Mouse (Mus musculus) lung, embryonic 14.5 days (tissue): ENCODE data around the gene 4930519P11Rik. TPM values are rescaled to one million over a fixed set of nuclear protein-coding genes. Genes with fewer than 3 reads are reported as not detected.

Experiments used
- ATAC-seq: fragments of 200-750 bp; cut with Nextera tagmentation; 2 replicates; pipeline ENCODE4 v1.8.0; 2017; ENCODE audit warnings: mild to moderate bottlenecking, moderate TSS enrichment, moderate library complexity; ENCODE audit not compliant: insufficient read depth
- DNase-seq: peaks from one replicate; pipeline ENCODE4 v3.0.0-alpha.2; 2015
- H3K27ac ChIP-seq: fragments of 300-500 bp; sonication (generic); 2 replicates; pipeline ENCODE4 v1.5.1; 2014; ENCODE audit warnings: low read depth, mild to moderate bottlenecking, moderate library complexity
- H3K27me3 ChIP-seq: fragments of 300-500 bp; sonication (generic); 2 replicates; pipeline ENCODE4 v1.6.1; 2014; ENCODE audit warnings: low read length, control low read depth; ENCODE audit not compliant: insufficient read depth
- H3K36me3 ChIP-seq: fragments of 300-500 bp; sonication (generic); 2 replicates; pipeline ENCODE4 v1.6.1; 2014; ENCODE audit warnings: control low read depth; ENCODE audit not compliant: insufficient read depth
- H3K4me1 ChIP-seq: fragments of 300-500 bp; sonication (generic); 2 replicates; pipeline ENCODE4 v1.6.1; 2014; ENCODE audit warnings: antibody characterized with exemption, control low read depth; ENCODE audit not compliant: insufficient read depth
- H3K4me2 ChIP-seq: fragments of 300-500 bp; sonication (generic); 2 replicates; pipeline ENCODE4 v1.6.1; 2014; ENCODE audit warnings: mild to moderate bottlenecking
- H3K4me3 ChIP-seq: fragments of 300-500 bp; sonication (generic); 2 replicates; pipeline ENCODE4 v1.5.1; 2014; ENCODE audit warnings: low read depth, low read length
- H3K9ac ChIP-seq: fragments of 300-500 bp; sonication (generic); 2 replicates; pipeline ENCODE4 v1.6.1; 2014
- H3K9me3 ChIP-seq: fragments of 300-500 bp; sonication (generic); 2 replicates; pipeline ENCODE4 v1.6.1; 2016; ENCODE audit warnings: low read depth, low read length, control low read depth
- CTCF ChIP-seq: IDR thresholded peaks from 2 replicates; pipeline ENCODE4 v1.5.1; 2016; ENCODE audit warnings: antibody characterized with exemption, low read depth
- WGBS: fragments of 180-500 bp; shearing (Covaris S2); extraction: QIAGEN DNeasy Blood & Tissue Kit; methylation state at CpG from one replicate; pipeline ENCODE4 v1.1.7; 2014; 5-methylcytosine and 5-hydroxymethylcytosine counted together
- polyA plus RNA-seq: library from polyadenylated mRNA; unstranded; fragments of >200 nt; fragmentation: Nextera tagmentation; extraction: Ambion mirVana; gene quantifications from 2 replicates; pipeline ENCODE4 v1.2.1, GENCODE M21; 2014

4930519P11Rik gene
- polyA plus RNA-seq, 1 experiment from 2014 or later, result 0.83 TPM

DNA sequence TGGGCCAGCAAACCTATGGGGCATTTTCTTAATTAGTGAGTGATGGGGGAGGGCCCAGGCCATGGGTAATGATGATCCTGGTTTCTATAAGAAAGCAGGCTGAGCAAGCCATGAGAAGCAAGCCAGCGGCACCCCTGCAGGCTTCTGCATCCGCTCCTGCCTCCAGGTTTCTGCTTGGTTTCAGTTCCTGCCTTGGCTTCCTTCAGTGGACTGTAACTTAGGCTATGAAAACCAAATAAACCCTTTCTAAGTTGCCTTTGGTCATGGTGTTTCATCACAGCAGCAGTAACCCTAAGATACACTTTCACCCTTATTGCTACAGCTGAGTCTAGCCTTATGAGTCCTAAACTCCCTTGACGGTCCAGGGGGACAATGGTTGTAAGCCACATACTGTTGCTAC is 15.8 kb downstream of the 4930519P11Rik start:
- DNase-seq (no peak), ATAC-seq (no peak)
- H3K4me2 ChIP-seq, result no peak overlapping the region
- no peaks in the 10 kb centered on the region for H3K27me3 ChIP-seq
- H3K4me3 ChIP-seq, result no peak overlapping the region
- H3K9ac ChIP-seq, result no peak overlapping the region
- no peaks in the 10 kb centered on the region for H3K36me3 ChIP-seq
- WGBS, result 83% methylated on average over 3 of the region's 3 CpGs
- H3K4me1 ChIP-seq, result no peaks in the 10 kb centered on the region
- no peak overlapping the region for H3K27ac ChIP-seq
- no peaks in the 10 kb centered on the region; the same call in 1 of the 2 replicates for H3K9me3 ChIP-seq
- no peak for TF ChIP-seq CTCF

DNA sequence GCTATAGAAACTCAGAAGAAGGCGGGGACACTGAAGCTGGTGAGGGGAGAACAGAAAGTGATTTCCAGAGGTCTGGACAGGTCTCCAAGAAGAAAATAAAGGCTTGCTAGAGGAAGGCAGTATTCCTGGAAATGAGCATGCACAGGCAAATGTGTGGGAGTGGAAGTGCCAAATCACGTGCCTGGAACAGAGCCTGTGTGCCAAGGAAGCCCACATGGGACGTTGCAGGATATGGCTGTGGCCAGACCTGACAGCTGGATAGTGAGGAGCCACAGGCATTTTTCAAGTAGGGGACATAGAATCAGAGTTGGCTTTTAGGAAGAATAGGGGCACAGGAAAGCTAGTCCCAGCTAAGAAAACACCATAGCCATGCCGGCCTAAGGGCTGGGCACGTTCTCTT is 17.5 kb downstream of the 4930519P11Rik start:
- no peak overlapping the region for H3K9ac ChIP-seq
- no peaks in the 10 kb centered on the region for H3K36me3 ChIP-seq
- no peak overlapping the region for H3K4me2 ChIP-seq
- no peak for ATAC-seq
- no peaks in the 10 kb centered on the region for H3K27me3 ChIP-seq
- H3K9me3 ChIP-seq, result no peaks in the 10 kb centered on the region; the same call in 1 of the 2 replicates
- WGBS, result 70% methylated on average over 5 of the region's 5 CpGs
- H3K27ac ChIP-seq, result no peak overlapping the region
- TF ChIP-seq CTCF, result no peak
- no peak overlapping the region for H3K4me3 ChIP-seq
- no peak for DNase-seq
- H3K4me1 ChIP-seq, result no peaks in the 10 kb centered on the region

DNA sequence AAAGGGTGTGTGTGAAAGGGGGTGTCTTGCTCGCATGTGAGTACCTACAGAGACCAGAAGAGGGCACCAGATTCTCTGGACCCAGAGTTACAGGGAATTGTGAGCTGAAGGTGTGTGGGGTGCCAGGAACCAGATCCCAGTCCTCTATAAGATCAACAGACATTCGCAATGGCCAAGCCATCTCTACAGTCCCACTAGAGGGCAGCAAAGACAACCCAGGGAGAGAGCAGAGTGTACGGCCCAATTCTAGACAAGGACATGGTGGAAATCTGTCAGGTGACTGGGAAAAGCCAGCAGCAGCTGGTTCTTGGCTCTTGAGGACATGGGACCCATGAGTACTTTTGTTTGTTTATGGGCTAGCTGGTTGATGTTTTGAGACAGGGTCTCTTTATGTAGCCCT is 20.2 kb downstream of the 4930519P11Rik start:
- 61% methylated on average over 3 of the region's 3 CpGs for WGBS
- DNase-seq, result peak; percentile 63
- Histone ChIP-seq H3K9ac (no peak overlapping the region), H3K9me3 (no peaks in the 10 kb centered on the region; the same call in 1 of the 2 replicates), H3K4me3 (no peak overlapping the region), H3K4me2 (no peak overlapping the region), H3K27me3 (no peaks in the 10 kb centered on the region), H3K36me3 (no peaks in the 10 kb centered on the region), H3K27ac (no peak overlapping the region), H3K4me1 (no peaks in the 10 kb centered on the region)
- TF ChIP-seq CTCF, result peak; percentile 68
- peak; percentile 11; the same call in 1 of the 2 replicates for ATAC-seq

DNA sequence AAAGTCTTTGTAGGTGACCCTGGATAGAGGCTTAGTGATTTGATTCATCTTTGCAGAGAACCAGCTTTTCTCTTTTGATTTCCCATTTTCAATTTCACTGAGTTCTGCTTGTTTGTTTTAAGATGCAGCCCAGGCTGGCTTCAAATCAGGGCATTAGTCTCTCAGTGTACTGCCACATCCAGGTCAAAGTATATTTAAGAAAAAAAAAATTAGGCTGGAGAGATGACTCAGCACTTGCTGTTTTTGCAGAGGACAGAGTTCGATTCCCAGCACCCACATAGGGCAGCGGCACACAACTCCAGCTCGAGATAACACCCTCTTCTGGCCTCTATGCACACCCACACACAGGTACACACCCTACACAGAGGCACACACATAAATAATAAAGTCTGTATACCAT is 22.0 kb downstream of the 4930519P11Rik start:
- Histone ChIP-seq H3K4me3 (no peak overlapping the region), H3K36me3 (0 out of 2 replicates have a peak, but pooled peaks cover 6% of the 10 kb centered on the region), H3K27ac (no peak overlapping the region), H3K4me2 (no peak overlapping the region), H3K9ac (no peak overlapping the region), H3K27me3 (no peaks in the 10 kb centered on the region), H3K9me3 (no peaks in the 10 kb centered on the region; the same call in 1 of the 2 replicates), H3K4me1 (no peaks in the 10 kb centered on the region)
- no peak for TF ChIP-seq CTCF
- DNase-seq (no peak), ATAC-seq (no peak)
- WGBS, result 80% methylated on average over 3 of the region's 3 CpGs

DNA sequence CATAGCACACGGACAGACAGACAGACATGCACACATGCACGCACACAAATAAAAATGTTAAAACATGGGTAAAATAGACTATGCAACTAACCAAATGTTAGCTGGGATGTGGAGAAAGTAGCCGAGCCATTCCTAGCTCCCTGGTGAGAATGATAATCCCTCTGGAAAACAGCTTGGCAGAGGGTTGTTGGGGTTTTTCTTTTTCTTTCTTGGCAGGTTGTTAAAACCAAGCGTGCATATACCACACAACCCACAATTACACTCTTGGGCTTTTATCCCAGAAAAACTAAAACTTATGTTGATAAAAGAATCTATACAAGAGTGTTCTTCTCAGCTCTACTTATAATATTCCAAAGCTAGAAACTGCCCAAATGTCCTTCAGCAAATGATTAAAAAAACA is 24.2 kb downstream of the 4930519P11Rik start:
- H3K9me3 ChIP-seq, result no peaks in the 10 kb centered on the region; the same call in 1 of the 2 replicates
- no peak overlapping the region for H3K27ac ChIP-seq
- no peak overlapping the region for H3K4me3 ChIP-seq
- no peak overlapping the region for H3K9ac ChIP-seq
- H3K4me2 ChIP-seq, result no peak overlapping the region
- 0 out of 2 replicates have a peak, but pooled peaks cover 2% of the 10 kb centered on the region for H3K4me1 ChIP-seq
- 0 out of 2 replicates have a peak, but pooled peaks cover 6% of the 10 kb centered on the region for H3K36me3 ChIP-seq
- no peak for ATAC-seq
- no peak for TF ChIP-seq CTCF
- H3K27me3 ChIP-seq, result no peaks in the 10 kb centered on the region
- 77% methylated on average over 4 of the region's 4 CpGs for WGBS
- DNase-seq, result no peak

DNA sequence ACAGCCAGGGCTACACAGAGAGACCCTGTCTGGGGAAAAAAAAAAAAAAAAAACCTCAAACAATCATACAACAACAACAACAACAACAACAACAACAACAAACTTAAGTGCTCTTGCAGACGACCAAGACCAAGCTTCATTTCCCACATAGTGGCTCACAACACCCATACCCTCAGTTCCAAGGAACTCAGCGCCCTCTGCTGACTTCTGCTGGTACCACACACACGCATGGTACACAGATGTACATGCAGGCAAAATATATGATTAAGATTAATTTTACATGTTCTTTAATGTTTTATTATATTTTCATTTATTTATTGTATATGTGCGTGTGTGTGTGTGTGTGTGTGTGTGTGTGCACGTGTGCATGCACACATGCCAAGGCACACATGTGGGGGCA is 26.8 kb downstream of the 4930519P11Rik start:
- DNase-seq, result peak; percentile 69
- ATAC-seq, result no peak
- H3K4me3 ChIP-seq, result no peak overlapping the region
- H3K9me3 ChIP-seq, result no peaks in the 10 kb centered on the region
- H3K4me2 ChIP-seq, result no peak overlapping the region
- peak; percentile 65 for TF ChIP-seq CTCF
- no peaks in the 10 kb centered on the region for H3K27me3 ChIP-seq
- H3K27ac ChIP-seq, result no peak overlapping the region
- H3K9ac ChIP-seq, result no peak overlapping the region
- H3K36me3 ChIP-seq, result 0 out of 2 replicates have a peak, but pooled peaks cover 6% of the 10 kb centered on the region
- H3K4me1 ChIP-seq, result peaks cover 5% of the 10 kb centered on the region; the same call in 1 of the 2 replicates
- 72% methylated on average over 5 of the region's 5 CpGs for WGBS

DNA sequence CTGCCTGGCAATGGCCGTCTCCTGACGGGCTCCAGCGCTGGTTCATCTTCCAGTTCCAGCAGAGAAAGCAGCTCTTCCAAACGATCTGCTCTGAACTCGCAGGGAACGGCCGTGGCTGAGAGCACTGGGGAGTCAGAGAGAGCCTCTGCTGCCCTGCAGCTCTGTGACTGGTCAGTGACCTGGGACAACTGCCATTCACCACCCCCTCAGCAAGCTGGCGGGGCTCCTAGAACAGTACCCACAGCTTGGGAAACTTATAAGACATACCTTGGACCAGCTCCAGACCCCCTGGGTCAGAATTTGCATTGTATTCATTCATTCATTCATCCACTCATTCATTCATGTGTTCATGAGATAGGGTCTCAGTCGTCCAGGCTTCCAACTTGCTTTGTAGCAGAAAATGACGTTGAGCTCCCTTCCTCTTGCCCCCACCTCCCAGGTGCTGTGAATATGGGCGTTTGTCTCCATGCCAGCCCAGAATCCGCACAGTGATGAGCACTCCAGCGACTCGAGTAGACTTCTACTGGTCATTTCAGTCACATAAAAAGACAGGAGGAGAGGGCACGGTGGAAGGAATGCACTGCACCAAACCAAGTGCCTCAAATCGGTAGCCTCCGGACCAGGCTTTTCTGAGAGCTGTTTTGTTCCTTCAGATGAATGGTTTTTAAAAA is 28.2 kb downstream of the 4930519P11Rik start:
- DNase-seq (no peak), ATAC-seq (no peak)
- 62% methylated on average over 17 of the region's 17 CpGs for WGBS
- Histone ChIP-seq H3K4me2 (no peak overlapping the region), H3K9ac (no peak overlapping the region), H3K27me3 (no peaks in the 10 kb centered on the region), H3K4me1 (peaks cover 5% of the 10 kb centered on the region; the same call in 1 of the 2 replicates), H3K9me3 (no peaks in the 10 kb centered on the region), H3K36me3 (0 out of 2 replicates have a peak, but pooled peaks cover 6% of the 10 kb centered on the region), H3K27ac (no peak overlapping the region), H3K4me3 (no peak overlapping the region)
- TF ChIP-seq CTCF, result no peak
